Mouse (Mus musculus) monocyte, adult 2 months (primary cell): Measurements from ENCODE around the gene Gm525.
"Not testable (repeated sequence)": the region's sequence is repeated elsewhere in the genome, so short reads cannot be mapped to it uniquely, and the experiment has no call there.

ENCODE experiments used
- DNase-seq, 2 experiments: peaks; one replicate each; pipeline ENCODE4 v3.0.0; 2022; ENCODE audit warnings: low spot score in 2 of 2, low read depth in 1 of 2

Gene Gm525

DNA sequence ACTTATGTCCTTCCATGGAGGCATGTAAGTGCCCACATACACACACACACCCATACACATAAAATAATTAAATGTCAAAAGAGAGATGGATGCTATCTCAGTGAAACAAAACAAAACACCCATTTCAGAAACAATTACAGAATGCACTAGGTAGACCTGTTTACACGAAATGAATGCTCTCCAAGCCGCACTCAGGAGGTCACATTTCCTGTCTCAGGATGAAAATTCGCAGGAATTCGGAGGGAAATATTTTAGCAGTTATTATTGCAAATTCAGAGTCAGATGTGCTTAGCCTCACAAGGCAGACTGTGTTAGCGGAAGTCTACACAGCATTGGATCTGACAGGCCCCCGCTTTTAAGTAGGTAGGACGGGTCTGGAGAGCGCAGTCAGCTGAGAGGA, at the start of gene Gm525:
Gm525 (plus strand) TSS at position 301 of the 400 bp plus-strand sequence.
- no peak for DNase-seq

DNA sequence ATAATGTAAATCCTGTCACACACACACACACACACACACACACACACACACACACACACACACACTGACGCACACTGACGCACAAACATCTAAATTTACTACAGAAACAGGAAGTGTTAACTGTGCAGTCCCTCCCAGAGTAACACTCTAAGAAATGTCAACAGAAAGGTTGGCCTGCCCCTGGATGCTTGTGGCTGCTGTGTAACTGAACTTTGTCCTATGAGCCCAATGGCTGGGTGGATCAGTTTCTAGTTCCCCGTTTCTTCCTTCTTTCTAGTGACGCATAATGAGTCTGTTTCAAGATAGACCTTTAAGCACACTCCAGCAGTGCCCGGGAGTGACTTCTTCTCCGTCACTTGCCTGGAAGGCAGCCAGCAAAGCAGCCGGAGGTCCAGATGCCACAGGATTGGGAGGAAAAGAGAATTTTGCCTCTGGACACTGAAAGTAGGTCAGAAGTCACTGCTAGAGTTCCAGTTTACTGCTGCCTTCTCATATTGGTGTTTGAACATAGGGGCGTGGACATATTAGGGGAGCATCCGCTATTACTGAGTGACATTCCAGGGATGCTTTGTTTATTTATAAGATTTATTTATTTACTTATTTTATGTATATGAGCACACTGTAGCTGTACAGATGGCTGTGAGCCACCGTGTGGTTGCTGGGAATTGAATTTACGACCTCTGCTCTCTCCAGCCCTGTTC, 49.3 kb upstream of the Gm525 start:
- DNase-seq = peak; percentile 93 to 97

DNA sequence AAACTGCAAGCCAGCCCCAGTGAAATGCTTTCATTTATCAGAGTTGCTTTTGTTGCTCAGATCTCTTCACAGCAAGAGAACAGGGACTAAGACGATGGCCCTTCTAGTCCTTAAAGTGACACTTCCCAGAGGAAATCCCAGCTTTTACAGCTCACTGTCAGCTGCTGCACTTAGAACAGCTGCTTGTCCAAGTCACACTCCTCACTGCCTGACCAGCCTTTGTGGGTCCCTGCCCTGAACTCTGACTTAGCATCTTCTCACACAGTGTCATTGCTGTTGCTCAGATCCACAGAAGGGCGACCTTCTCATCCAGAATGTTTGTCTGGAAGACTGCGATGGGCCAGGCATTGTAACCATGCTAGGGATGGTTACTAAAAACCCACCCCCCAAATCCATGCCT, 48.0 kb upstream of the Gm525 start:
- no peak for DNase-seq

DNA sequence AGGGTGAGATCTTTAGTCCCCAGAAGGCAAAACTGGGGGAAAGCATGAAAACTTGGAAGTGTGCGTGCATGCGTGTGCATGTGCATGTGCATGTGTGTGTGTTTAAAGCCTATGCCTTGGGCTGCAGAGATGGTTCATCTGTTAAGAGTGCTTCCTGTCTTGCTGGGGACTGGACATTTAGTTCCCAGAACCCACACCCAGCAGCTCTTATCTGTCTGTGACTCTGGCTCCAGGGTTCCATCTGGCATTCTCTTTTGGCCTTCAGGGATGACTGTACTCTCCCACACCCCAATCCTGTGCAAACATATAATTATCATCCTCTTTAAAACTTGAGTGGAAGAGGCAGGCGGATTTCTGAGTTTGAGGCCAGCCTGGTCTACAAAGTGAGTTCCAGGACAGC, 47.5 kb upstream of the Gm525 start:
- DNase-seq = no peak

DNA sequence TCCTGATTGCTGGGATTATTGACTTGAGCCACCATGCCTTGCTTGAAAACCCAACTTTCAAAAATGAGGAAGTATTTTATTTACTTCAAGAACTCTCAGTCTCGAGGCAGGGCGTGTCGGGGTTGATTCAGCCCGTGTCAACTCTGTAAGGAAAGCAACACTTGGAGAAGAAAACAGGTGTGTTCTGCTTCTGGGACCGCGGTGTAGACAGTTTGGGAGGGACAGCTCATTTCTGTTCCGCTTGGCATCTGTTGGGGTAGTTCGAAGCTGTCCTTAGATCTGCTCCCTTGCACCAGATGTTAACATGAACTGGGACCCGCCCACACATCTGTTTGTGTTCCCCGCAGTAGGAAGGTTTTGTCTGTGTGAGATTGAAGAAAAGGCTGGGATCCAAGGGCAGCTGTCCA, 45.7 kb upstream of the Gm525 start:
- peak; percentile 62 to 76 for DNase-seq

DNA sequence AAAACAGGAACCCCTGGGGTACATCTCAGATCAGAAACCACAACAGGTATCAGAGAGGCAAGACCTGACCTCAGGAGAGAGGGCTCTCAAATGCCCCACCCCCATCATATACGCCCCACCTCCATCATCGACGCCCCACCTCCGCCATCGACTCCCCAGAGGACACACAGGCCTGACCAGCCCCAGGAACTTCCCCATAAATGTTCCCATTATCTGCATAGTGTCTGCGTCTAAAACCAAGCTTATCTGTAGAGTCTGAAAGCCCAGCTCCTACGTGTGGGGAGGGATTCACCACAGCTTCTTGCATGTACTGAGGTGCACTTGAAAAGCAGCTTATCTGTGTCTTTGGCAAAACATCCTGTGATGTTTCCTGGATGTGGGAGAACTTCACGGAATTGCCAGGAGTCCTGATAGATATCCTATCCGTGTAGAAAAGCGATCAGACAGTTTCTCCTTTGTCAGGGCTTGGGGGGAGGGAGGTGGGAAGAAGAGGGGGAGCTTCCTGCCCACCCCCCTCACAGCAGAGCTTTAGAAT, 44.7 kb upstream of the Gm525 start:
- peak in 1 of 2 experiments; percentile 63 for DNase-seq

DNA sequence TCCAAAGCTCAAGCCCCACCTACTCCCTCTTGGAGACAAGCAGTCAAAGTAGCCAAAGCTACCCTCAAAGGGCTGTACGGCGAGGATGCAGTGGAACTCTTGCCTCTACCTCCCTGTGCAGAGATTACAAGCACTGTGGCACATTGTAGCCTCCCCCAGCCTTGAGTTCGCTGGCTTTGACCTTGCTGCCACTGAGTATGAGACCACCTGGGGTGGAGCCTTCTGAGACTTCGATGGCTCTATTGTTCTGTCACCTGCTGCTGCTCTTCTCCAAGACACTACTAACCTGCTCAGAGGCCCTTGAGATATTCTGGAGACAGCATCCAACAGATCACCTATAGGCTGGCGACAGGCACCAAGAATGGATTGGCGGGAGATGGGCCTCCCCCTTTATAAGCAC, 43.1 kb upstream of the Gm525 start:
- no peak for DNase-seq

DNA sequence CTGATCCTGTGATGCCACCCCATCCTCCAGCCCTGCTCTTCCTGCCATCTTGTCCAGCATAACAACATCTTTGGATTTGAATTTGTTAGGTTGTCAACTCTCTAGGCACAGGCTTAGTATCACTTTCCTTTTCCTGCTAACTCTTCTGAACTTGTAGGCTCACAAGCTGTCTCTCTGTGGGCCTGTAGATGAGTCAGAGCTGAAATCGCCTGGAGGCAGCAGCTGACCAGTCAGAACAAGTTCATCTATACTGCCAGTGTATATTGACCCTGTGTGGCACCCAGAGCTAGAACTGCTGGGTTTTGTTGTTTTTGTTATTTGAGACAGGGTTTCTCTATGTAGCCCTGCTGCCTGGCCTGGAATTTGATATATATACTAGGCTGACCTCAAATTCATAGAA, 42.5 kb upstream of the Gm525 start:
- no peak for DNase-seq

DNA sequence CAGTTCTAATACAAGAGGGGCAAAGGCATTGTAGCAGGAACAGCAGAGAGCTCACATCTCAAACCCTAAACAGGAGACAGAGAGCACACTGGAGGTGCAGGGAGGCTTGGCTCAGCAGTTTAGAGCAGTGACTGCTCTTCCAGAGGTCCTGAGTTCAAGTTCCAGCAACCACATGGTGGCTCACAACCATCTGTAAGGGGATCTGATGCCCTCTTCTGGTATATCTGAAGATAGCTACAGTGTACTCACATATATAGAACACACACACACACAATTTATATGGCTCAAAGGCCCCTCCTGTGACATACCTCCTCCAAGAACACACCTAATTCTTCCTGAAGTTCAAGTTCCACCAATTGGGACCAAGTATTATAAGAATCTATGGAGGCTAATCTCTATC, 39.0 kb upstream of the Gm525 start:
- DNase-seq = no peak

DNA sequence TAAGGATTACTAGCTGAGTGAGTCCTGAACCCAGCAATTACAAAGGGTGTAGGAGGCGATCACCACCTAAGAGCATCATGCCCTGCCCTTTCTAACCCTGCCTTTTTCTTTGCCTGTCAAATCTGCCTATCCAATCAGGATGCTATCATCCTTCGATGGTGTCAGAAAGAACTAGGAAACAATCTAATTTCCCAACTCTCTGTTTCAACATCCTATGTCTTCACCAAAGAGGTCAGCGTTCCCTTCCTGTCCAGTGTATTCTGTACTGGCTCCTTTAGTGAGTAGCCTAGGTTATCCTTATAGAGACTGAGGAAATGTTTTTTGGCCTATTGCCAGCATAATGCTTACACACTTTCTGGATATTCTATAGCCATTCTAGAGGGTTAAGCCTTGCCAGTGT, 38.1 kb upstream of the Gm525 start:
- no peak for DNase-seq

DNA sequence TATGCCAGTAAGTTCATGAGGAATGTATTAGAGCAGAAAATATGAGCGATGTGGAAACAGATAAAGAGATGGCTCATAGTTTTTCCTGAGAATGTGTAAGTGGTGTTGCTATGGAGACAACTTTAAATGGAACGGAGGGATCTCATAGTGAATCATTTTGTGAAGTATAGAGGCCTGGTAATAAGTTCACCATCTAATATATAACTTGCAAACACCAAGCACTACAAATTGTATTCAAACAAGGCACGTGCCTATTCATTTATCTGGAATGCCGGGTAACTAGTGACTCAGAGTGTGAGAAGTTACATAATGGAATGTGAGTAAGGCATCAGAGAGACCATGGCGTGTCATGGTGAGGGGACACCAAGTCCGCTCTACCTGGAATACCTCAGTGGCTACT, 35.1 kb upstream of the Gm525 start:
- DNase-seq = no peak

DNA sequence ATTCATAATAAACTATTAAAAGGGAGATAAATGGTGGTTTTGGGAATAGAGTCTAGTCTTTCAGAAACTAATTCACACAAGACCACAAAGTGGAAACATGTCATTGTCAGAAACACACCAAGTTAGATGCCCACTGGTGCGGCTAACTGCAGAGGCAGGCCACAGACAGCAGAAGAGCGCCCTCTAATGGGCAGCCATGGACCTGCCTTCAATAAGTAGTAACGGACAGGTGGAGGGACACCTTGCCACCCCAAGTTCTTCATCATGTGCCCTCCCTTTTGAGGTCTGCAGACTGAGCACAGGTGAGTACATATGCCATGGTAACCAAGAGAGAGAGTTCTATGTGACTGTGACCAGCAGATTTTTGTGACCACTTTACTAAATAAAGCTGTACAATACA, 34.3 kb upstream of the Gm525 start:
- peak in 1 of 2 experiments; percentile 53 for DNase-seq

DNA sequence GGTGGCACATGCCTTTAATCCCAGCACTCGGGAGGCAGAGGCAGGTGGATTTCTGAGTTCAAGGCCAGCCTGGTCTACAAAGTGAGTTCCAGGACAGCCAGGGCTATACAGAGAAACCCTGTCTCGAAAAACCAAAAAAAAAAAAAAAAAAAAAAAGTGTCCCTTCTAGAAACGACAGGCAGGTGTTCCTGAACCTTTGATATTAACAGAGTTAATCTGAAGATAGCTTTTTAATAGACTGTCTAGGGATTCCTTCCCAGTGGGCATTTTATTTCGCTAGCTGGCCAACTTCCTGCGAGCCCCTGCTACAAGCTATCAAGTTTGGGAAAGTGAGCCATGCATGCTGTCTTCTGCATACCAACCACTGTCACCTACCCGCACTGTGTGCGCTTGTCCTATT, 32.6 kb upstream of the Gm525 start:
- not testable (repeated sequence) for DNase-seq

DNA sequence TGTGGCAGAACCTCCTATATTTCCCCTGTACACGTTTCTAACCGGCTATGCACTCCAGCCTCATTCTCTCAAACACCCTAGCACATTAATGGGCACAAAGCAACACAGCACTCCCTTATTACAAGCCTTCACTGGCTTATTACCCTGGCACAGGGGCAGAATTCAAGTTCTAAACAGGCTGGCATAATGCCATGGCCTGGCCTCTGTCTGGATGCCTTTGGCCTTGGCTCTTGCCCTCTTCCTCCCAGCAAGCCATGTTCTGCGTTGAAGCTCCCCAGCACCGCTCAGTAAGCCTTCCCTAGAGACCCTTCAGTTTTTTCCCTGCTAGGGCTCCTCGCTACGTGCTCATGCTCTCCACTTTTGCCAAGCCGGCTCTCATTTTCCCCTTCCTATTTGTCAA, 30.6 kb upstream of the Gm525 start:
- DNase-seq = no peak

DNA sequence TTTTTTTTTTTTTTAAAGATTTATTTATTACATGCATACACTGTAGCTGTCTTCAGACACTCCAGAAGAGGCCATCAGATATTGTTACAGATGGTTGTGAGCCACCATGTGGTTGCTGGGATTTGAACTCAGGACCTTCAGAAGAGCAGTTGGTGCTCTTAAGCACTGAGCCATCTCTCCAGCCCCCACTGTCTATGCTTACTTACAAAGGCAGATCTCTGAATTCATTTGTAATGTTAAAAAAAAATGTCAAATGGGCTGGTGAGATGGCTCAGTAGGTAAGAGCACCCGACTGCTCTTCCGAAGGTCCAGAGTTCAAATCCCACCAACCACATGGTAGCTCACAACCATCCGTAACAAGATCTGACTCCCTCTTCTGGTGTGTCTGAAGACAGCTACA, 28.1 kb upstream of the Gm525 start:
- DNase-seq = not testable (repeated sequence)

DNA sequence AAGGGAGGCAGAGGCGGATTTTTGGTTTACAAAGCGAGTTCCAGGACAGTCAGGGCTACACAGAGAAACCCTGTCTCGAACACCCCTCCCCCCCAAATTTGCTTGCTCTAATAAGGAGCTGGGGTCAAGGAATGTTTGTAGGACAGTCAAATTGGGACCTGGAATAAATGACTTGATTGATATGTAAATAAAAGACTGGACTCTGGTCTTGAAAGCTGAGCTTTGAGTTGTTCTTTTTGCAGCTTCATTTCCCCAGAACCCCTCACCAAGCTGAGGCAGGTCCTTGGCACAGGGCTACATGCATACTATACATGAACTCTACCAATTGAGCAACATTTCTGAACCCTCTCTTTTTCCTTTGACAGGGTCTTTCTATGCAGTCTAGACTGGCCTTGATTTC, 27.6 kb upstream of the Gm525 start:
- DNase-seq = no peak

DNA sequence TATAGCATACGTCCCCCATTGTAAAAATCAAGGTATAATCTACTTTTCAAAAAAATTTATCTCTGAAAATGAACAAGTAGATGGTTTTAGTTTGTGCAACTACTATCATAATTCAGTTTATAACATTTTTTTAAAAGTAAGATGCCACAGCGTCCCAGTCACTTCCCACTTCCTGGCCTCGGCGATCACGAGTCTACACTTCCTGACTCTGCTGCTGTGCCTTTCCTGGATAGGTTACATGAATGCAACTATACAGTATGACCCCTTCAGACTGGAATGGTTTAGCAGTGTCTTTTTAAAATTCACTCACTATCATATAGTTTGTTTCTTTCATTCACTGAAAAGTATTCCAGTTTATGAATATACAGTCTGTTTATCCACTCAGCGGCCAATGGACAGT, 21.9 kb upstream of the Gm525 start:
- DNase-seq = no peak

DNA sequence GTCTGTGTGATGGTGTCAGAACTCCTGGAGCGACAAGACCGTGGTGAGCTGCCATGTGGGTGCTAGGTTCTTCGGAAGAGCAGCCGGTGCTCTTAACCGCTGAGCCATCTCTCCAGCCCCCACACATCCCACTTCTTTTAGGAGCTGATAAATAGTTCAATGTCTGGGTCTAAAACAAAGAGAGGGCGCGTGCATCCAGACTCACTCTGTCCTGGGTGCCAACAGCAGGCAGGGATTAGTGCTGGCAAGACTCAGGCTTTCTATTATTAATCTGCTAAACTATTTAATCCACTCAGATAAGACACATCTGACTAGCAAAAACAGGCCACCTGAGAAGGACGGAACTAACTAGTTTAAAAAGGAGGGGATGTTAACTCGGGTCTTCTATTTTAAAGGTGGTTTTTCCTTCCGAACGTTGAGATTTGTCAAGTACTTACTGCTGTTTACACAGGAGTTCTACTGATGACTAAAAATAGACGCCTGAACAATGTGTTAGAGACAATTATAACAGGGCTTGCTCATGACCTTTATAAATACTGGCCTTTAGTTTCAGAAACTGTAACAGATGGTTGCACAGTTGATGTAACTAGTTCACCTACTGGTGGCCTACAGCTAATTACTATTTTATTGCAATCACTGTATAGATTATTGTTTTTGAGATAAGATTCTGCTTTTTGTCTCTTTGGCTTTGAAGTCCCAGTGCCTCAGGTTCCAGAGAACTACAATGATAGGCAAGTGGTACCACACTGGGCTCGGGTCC, 17.5 kb upstream of the Gm525 start:
- DNase-seq = no peak

DNA sequence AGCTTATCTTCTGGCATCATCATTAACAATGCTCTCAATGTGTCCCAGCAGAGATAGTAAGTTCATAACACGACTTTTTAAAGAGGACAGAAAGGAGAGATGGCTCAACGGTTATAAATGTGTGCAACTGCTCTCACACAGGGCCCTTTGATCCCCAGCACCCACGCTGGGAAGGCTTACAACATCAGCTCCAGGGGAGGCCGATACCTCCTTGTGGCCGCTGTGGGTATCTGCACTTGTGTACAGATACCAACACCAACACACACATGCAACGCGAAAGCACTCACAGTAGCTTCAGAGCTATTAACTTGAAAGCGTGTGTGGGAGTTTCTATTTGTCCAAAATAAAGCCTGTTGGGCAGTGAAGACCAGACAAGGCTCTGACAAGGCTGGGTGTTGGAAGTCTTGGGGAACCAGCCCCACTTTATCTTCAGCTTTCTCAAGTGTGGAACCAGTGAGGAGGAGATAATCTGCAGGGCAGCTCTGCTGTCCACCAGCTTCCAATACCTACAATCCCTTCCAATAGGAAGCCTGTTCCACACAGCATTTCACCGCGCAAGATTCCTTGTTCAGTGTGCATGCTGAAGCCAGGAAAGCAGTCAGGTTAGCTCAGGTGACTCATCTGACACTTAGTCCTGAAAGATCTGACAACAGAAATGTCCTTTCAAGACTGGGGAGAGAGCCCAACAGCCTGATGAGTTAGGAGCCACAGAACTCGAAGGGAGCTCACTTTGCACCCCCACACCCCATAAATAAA, 14.9 kb upstream of the Gm525 start:
- no peak for DNase-seq

DNA sequence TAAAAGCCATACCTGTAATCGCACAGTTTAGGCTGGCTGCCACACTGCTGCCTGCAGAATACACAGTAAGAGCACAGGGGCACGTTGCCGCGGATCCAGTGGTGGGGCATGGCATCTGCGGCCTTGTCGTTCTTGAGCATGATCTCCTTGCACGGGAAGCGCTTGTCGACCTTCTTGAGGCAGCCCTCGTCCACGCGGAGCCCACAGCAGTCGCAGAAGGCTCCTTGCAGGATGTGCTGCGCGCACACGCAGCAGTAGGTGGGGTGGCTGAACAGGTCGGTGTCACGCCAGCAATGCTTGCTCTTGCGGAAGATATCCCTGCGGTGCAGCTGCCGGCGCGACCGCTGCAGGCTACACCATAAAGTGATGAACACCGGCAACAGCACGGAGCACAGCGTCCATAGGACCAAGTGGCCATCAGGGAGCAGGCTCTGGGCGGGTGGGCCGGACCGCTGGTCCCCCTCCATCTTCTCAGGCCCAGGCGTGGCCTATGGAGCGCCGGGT, 13.7 kb upstream of the Gm525 start:
- no peak for DNase-seq

DNA sequence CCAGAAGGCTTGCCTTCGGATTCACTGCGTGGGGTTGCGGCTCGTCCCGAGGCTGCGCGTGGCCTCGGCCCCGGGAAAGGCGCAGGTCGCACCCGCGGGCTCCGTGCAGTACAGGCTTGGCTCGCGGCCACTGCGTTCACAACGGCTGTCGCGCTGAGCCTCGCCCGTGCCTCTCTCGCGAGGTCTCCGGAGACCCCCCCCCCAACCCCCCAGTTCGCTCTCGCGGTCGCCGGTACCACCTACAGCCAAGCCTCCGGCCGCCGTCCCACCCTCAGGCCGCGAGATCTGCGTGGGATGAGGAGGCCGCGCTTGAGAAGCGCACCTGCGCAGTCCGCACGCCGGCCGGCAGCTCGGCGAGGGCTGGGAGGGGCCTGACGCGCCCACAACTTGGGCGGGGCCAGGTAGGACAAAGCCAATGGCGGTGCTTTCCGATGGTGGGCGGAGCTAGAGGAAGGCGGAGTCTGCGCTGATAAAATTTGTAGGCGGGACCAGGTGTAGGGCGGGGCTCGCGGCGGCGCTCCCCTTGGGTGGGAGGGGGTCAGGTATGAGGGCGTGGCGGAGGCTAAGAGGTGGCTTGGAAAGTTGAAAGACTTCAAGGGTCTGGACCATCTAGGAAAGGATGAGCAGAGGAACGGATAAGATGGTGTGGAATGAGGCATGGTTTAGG, 13.1 kb upstream of the Gm525 start:
- DNase-seq = peak; percentile 47 to 65
